9 mouse cellular contexts compared by ENCODE assay signal in the genomic region with DNA sequence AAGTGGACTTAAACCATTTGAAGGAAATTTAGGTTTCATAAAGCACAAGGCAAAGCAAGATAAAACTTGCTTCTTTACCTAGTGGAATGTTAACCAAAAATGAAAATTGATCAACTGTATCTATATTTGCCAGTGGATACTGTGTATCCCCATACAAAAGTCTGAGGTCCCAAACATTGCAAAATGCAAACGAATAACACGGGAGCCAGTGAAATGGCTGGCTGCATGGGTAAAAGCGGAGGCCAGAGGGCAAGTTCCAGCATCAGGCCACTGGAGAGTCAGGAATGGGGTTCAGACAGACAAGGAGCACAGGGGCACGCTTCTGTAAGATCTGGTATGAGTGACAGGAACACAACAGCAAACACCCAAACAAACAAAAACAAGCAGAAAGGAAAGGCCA. TPM values are rescaled to one million over a fixed set of nuclear protein-coding genes. Genes with fewer than 3 reads are reported as not detected.
A peak's percentile ranks its signal among the peaks of the same experiment; 100 is the strongest.
DNase-seq lines count a peak whose midpoint lies in the region; ATAC-seq and TF ChIP-seq lines count a peak whose summit lies in the region.
"Had no signal": no experiment of that assay in that cellular context is flagged by ENCODE, and none has a peak within 500 bp of the region (broad histone marks: within the 10 kb centered on the region; RNA-seq: fewer than 3 reads in every experiment).

No protein-coding gene starts in this region.

- H3K4me3 ChIP-seq in kidney, adult 2 months (ENCODE audit: insufficient read depth, low read depth, low read length), result no peak overlapping the region
- no peak overlapping the region for H3K4me3 ChIP-seq in kidney, embryonic 14.5 days (ENCODE audit: low read length)
- peak overlapping the region; percentile 10 for H3K4me3 ChIP-seq in bone marrow, adult 2 months (replicated peaks; ENCODE audit: control insufficient read depth, low read depth, low read length)
- peak overlapping the region; percentile 92; the same call in 1 of the 2 replicates for H3K4me3 ChIP-seq in embryonic facial prominence, embryonic 15.5 days (replicated peaks)
- H3K4me3 ChIP-seq in liver, embryonic 14.5 days (ENCODE audit: insufficient read depth in 1 of 2, low read depth in 2 of 2, low read length in 2 of 2), result peak overlapping the region; percentile 44 to 92
- H3K4me3 ChIP-seq in cerebellum, adult 2 months (replicated peaks; ENCODE audit: insufficient read depth, low read depth, low read length), result no peak overlapping the region

- H3K4me2 ChIP-seq in kidney, embryonic 14.5 days (replicated peaks; ENCODE audit: low read depth, low read length), result no peak overlapping the region; the same call in 1 of the 2 replicates
- peak overlapping the region; percentile 84; the same call in 1 of the 2 replicates for H3K4me2 ChIP-seq in embryonic facial prominence, embryonic 15.5 days (replicated peaks)
- peak overlapping the region; percentile 97 for H3K4me2 ChIP-seq in liver, embryonic 14.5 days (ENCODE audit: low read depth)

- H3K27me3 ChIP-seq in kidney, adult 2 months (replicated peaks; ENCODE audit: control insufficient read depth, insufficient read depth, low read length), result no peaks in the 10 kb centered on the region
- H3K27me3 ChIP-seq in kidney, embryonic 14.5 days (ENCODE audit: control insufficient read depth, insufficient read depth, low read length), result no peaks in the 10 kb centered on the region; the same call in 1 of the 2 replicates
- H3K27me3 ChIP-seq in embryonic facial prominence, embryonic 15.5 days, result no peaks in the 10 kb centered on the region
- H3K27me3 ChIP-seq in liver, embryonic 14.5 days (ENCODE audit: control insufficient read depth, insufficient read depth, low read length), result no peaks in the 10 kb centered on the region
- no peaks in the 10 kb centered on the region for H3K27me3 ChIP-seq in cerebellum, adult 2 months (ENCODE audit: control insufficient read depth, insufficient read depth, low read length)

- H3K27ac ChIP-seq in kidney, adult 2 months (ENCODE audit: insufficient read depth, low read depth, low read length), result no peak overlapping the region
- H3K27ac ChIP-seq in kidney, embryonic 14.5 days (ENCODE audit: low read depth, low read length), result no peak overlapping the region
- H3K27ac ChIP-seq in bone marrow, adult 2 months (ENCODE audit: control insufficient read depth, insufficient read depth, low read depth, low read length, poor library complexity), result no peak overlapping the region
- no peak overlapping the region for H3K27ac ChIP-seq in embryonic facial prominence, embryonic 15.5 days (replicated peaks)
- peak overlapping the region; percentile 78; the same call in 1 of the 2 replicates for H3K27ac ChIP-seq in liver, embryonic 14.5 days
- no peak overlapping the region for H3K27ac ChIP-seq in cerebellum, adult 2 months (ENCODE audit: insufficient read depth, low read length)

- H3K4me1 ChIP-seq in kidney, adult 2 months (ENCODE audit: control insufficient read depth, insufficient read depth, low read length), result peaks cover 15% of the 10 kb centered on the region; the same call in 1 of the 2 replicates
- peaks cover 14% of the 10 kb centered on the region; the same call in 1 of the 2 replicates for H3K4me1 ChIP-seq in kidney, embryonic 14.5 days (ENCODE audit: control insufficient read depth, insufficient read depth, low read length)
- H3K4me1 ChIP-seq in bone marrow, adult 2 months (ENCODE audit: control insufficient read depth, insufficient read depth, low read length), result peaks cover 4% of the 10 kb centered on the region; the same call in 1 of the 2 replicates
- peaks cover 18% of the 10 kb centered on the region for H3K4me1 ChIP-seq in embryonic facial prominence, embryonic 15.5 days
- peaks cover 30 to 47% of the 10 kb centered on the region in 2 experiments for H3K4me1 ChIP-seq in liver, embryonic 14.5 days (replicated peaks; ENCODE audit: control insufficient read depth in 2 of 2, insufficient read depth in 2 of 2, low read length in 1 of 2)
- no peaks in the 10 kb centered on the region; the same call in 1 of the 2 replicates for H3K4me1 ChIP-seq in cerebellum, adult 2 months (ENCODE audit: control insufficient read depth, insufficient read depth, low read length)

- no peaks in the 10 kb centered on the region for H3K9me3 ChIP-seq in kidney, embryonic 14.5 days (ENCODE audit: control insufficient read depth, low read length)
- H3K9me3 ChIP-seq in embryonic facial prominence, embryonic 15.5 days (replicated peaks), result no peaks in the 10 kb centered on the region
- H3K9me3 ChIP-seq in liver, embryonic 14.5 days (ENCODE audit: control insufficient read depth, low read length), result no peaks in the 10 kb centered on the region

- no peak for TF ChIP-seq EP300 in liver, embryonic 14.5 days (IDR thresholded peaks at IDR 0.05; ENCODE audit: low read depth)

- no peak for ATAC-seq in kidney, embryonic 14.5 days (ENCODE audit: low FRiP score, low TSS enrichment)
- ATAC-seq in embryonic facial prominence, embryonic 15.5 days (ENCODE audit: insufficient number of reproducible peaks, low FRiP score, low TSS enrichment, low read depth), result no peak
- no peak for ATAC-seq in liver, embryonic 14.5 days (ENCODE audit: insufficient read depth)

- DNase-seq in kidney, adult 2 months, result peak; percentile 47
- DNase-seq in liver, embryonic 14.5 days (ENCODE audit: low read depth in 3 of 3, low spot score in 3 of 3), result no peak
- DNase-seq in adrenal gland, postnatal 4 days (ENCODE audit: low spot score in 2 of 2), result no peak
- no peak for DNase-seq in layer of hippocampus, adult 18-20 months (ENCODE audit: low spot score in 2 of 2)
- DNase-seq in cerebellum, adult 2 months, result no peak
- DNase-seq: adrenal gland, postnatal 36 days had no signal

- H3K9ac ChIP-seq in kidney, embryonic 14.5 days (ENCODE audit: low read depth, low read length), result no peak overlapping the region
- H3K9ac ChIP-seq in embryonic facial prominence, embryonic 15.5 days, result no peak overlapping the region
- peak overlapping the region; percentile 94 for H3K9ac ChIP-seq in liver, embryonic 14.5 days (replicated peaks)

- H3K36me3 ChIP-seq in kidney, adult 2 months (ENCODE audit: control insufficient read depth, insufficient read depth, low read length), result no peaks in the 10 kb centered on the region
- H3K36me3 ChIP-seq in kidney, embryonic 14.5 days (ENCODE audit: control insufficient read depth, insufficient read depth, low read length), result no peaks in the 10 kb centered on the region
- H3K36me3 ChIP-seq in embryonic facial prominence, embryonic 15.5 days, result no peaks in the 10 kb centered on the region
- no peaks in the 10 kb centered on the region for H3K36me3 ChIP-seq in liver, embryonic 14.5 days (replicated peaks; ENCODE audit: control insufficient read depth, insufficient read depth, low read depth)

- TF ChIP-seq CTCF in kidney, adult 2 months (conservative IDR thresholded peaks at IDR 0.05; ENCODE audit: insufficient read depth, insufficient read length, low read depth, low read length), result no peak
- TF ChIP-seq CTCF in bone marrow, adult 2 months (IDR thresholded peaks at IDR 0.05; ENCODE audit: control insufficient read depth, insufficient read depth, low read length), result no peak
- no peak for TF ChIP-seq CTCF in liver, embryonic 14.5 days (IDR thresholded peaks at IDR 0.05; ENCODE audit: low read depth)
- no peak for TF ChIP-seq CTCF in cerebellum, adult 2 months (IDR thresholded peaks at IDR 0.05; ENCODE audit: borderline replicate concordance, insufficient read depth, low read depth, low read length)

- no peak for TF ChIP-seq POLR2A in kidney, adult 2 months (IDR thresholded peaks at IDR 0.05; ENCODE audit: low read depth, low read length)
- TF ChIP-seq POLR2A in bone marrow, adult 2 months (IDR thresholded peaks at IDR 0.05; ENCODE audit: borderline replicate concordance, control insufficient read depth, low read depth, low read length), result no peak
- TF ChIP-seq POLR2A in cerebellum, adult 2 months (IDR thresholded peaks at IDR 0.05; ENCODE audit: borderline replicate concordance, insufficient read depth, low read length), result no peak

- 36% methylated on average over 4 of the region's 4 CpGs for WGBS in kidney, adult 2 months
- 89% methylated on average over 4 of the region's 4 CpGs for WGBS in kidney, embryonic 14.5 days
- 74% methylated on average over 4 of the region's 4 CpGs for WGBS in bone marrow, adult 2 months
- WGBS in embryonic facial prominence, embryonic 15.5 days, result 75% methylated on average over 4 of the region's 4 CpGs
- 56% methylated on average over 4 of the region's 4 CpGs for WGBS in liver, embryonic 14.5 days (ENCODE audit: insufficient replicate concordance)
- WGBS in cerebellum, adult 2 months, result 73% methylated on average over 4 of the region's 4 CpGs

RNA-seq across cellular contexts. Expression of a gene that starts 13.3 kb away (rescaled TPM):
- 26.2 and 26.4 TPM in 2 replicates for polyA plus RNA-seq in kidney, adult 2 months (2012; rRNA removed)
- 14.4 and 23.2 TPM in 2 replicates for polyA plus RNA-seq in kidney, embryonic 14.5 days (2014; fragmentation: Nextera tagmentation; extraction: Ambion mirVana)
- polyA plus RNA-seq in bone marrow, adult 2 months (2011; ENCODE audit: insufficient read depth, insufficient read length, low replicate concordance, missing spikeins), result 8.1 and 13.6 TPM in 2 replicates
- polyA plus RNA-seq in embryonic facial prominence, embryonic 15.5 days (2015; fragmentation: Nextera tagmentation; extraction: Ambion mirVana), result 25.5 and 26.1 TPM in 2 replicates
- 7.3 and 8.5 TPM in 2 replicates for polyA plus RNA-seq in liver, embryonic 14.5 days (2012; rRNA removed)
- polyA plus RNA-seq in liver, embryonic 14.5 days (2014; fragmentation: Nextera tagmentation; extraction: Ambion mirVana), result 21.3 and 29.9 TPM in 2 replicates
- total RNA-seq in adrenal gland, postnatal 4 days (2021), result 10 to 100 TPM; 34.8 to 48.5 TPM
- total RNA-seq in layer of hippocampus, adult 18-20 months (2021), result 10 to 100 TPM; 49.7 to 53.1 TPM
- polyA plus RNA-seq in cerebellum, adult 2 months (2012; rRNA removed), result 21.7 and 23.3 TPM in 2 replicates

Comparison
In these comparisons a context has a peak if more than half of its experiments do, and no peak if none do; other contexts are left out.
1. H3K4me3 ChIP-seq: peak in bone marrow, adult 2 months (single experiment), embryonic facial prominence, embryonic 15.5 days (single experiment) and liver, embryonic 14.5 days (2 of 2); none in kidney, adult 2 months (single experiment), kidney, embryonic 14.5 days (single experiment) and cerebellum, adult 2 months (single experiment).